Mouse (Mus musculus) T-cell, adult 2 months (primary cell): ENCODE measurements around the gene Fkbp5.

ENCODE experiments used
- DNase-seq: peaks from one replicate; pipeline ENCODE4 v3.0.0; 2022; ENCODE audit warnings: low spot score

Gene Fkbp5

GRCm38 (mm10) chr17:28460388-28460787 is 56.9 kb downstream of the Fkbp5 start:
- DNase-seq, result no peak

- DNase-seq, result peak; percentile 46
These were observed 62.2 kb downstream of the Fkbp5 start for GRCm38 (mm10) chr17:28455098-28455497.

GRCm38 (mm10) chr17:28452889-28453288 is 64.4 kb downstream of the Fkbp5 start:
- DNase-seq, result no peak

- DNase-seq, result no peak
These were observed 65.4 kb downstream of the Fkbp5 start for GRCm38 (mm10) chr17:28451914-28452313.

GRCm38 (mm10) chr17:28451487-28451886 is 65.8 kb downstream of the Fkbp5 start:
- no peak for DNase-seq

GRCm38 (mm10) chr17:28448225-28448624 is 69.1 kb downstream of the Fkbp5 start:
- no peak for DNase-seq

- no peak for DNase-seq
These were observed 69.5 kb downstream of the Fkbp5 start for GRCm38 (mm10) chr17:28447789-28448188.

- no peak for DNase-seq
These were observed 70.5 kb downstream of the Fkbp5 start for GRCm38 (mm10) chr17:28446820-28447168.

- no peak for DNase-seq
These were observed 71.2 kb downstream of the Fkbp5 start for GRCm38 (mm10) chr17:28445886-28446819.

- DNase-seq, result peak; percentile 66
These were observed 74.7 kb downstream of the Fkbp5 start for GRCm38 (mm10) chr17:28442661-28443060.

- no peak for DNase-seq
These were observed 78.8 kb downstream of the Fkbp5 start for GRCm38 (mm10) chr17:28438342-28439115.

GRCm38 (mm10) chr17:28437938-28438337 is 79.4 kb downstream of the Fkbp5 start:
- no peak for DNase-seq

- no peak for DNase-seq
These were observed 82.3 kb downstream of the Fkbp5 start for GRCm38 (mm10) chr17:28434921-28435485.

- DNase-seq, result no peak
These were observed 84.3 kb downstream of the Fkbp5 start for GRCm38 (mm10) chr17:28433029-28433428.

- DNase-seq, result peak; percentile 18
These were observed 85.4 kb downstream of the Fkbp5 start for GRCm38 (mm10) chr17:28431931-28432335.

- no peak for DNase-seq
These were observed 86.3 kb downstream of the Fkbp5 start for GRCm38 (mm10) chr17:28431038-28431437.

- DNase-seq, result no peak
These were observed 88.7 kb downstream of the Fkbp5 start for GRCm38 (mm10) chr17:28428474-28429258.

GRCm38 (mm10) chr17:28427666-28428065 is 89.7 kb downstream of the Fkbp5 start:
- DNase-seq, result no peak

GRCm38 (mm10) chr17:28424373-28424772 is 93.0 kb downstream of the Fkbp5 start:
- DNase-seq, result no peak

GRCm38 (mm10) chr17:28421071-28421470 is 96.3 kb downstream of the Fkbp5 start:
- DNase-seq, result no peak

GRCm38 (mm10) chr17:28420229-28421051 is 96.9 kb downstream of the Fkbp5 start:
- no peak for DNase-seq
